Mouse (Mus musculus) splenic B cell, adult 2 months (primary cell): ENCODE data around the gene Tmem235.
"Not testable (repeated sequence)": the region's sequence is repeated elsewhere in the genome, so short reads cannot be mapped to it uniquely, and the experiment has no call there.

ENCODE experiments used
- DNase-seq: peaks from one replicate; pipeline ENCODE4 v3.0.0-alpha.2; 2011; ENCODE audit warnings: low read depth, low spot score
- H3K27me3 ChIP-seq: 2 replicates; pipeline ENCODE4 v1.6.1; 2012; ENCODE audit warnings: mild to moderate bottlenecking, low read length, moderate library complexity, mixed read lengths; ENCODE audit not compliant: control insufficient read depth, poor library complexity, insufficient read depth, severe bottlenecking
- H3K36me3 ChIP-seq: 2 replicates; pipeline ENCODE4 v1.6.1; 2012; ENCODE audit warnings: mild to moderate bottlenecking, low read length, moderate library complexity, mixed read lengths; ENCODE audit not compliant: control insufficient read depth, poor library complexity, insufficient read depth, severe bottlenecking

Tmem235 gene

GRCm38 (mm10) chr11:117827386-117827785 lies 33.2 kb upstream of the Tmem235 start:
- DNase-seq = no peak
- no peaks in the 10 kb centered on the region for H3K36me3 ChIP-seq
- no peaks in the 10 kb centered on the region for H3K27me3 ChIP-seq

DNA sequence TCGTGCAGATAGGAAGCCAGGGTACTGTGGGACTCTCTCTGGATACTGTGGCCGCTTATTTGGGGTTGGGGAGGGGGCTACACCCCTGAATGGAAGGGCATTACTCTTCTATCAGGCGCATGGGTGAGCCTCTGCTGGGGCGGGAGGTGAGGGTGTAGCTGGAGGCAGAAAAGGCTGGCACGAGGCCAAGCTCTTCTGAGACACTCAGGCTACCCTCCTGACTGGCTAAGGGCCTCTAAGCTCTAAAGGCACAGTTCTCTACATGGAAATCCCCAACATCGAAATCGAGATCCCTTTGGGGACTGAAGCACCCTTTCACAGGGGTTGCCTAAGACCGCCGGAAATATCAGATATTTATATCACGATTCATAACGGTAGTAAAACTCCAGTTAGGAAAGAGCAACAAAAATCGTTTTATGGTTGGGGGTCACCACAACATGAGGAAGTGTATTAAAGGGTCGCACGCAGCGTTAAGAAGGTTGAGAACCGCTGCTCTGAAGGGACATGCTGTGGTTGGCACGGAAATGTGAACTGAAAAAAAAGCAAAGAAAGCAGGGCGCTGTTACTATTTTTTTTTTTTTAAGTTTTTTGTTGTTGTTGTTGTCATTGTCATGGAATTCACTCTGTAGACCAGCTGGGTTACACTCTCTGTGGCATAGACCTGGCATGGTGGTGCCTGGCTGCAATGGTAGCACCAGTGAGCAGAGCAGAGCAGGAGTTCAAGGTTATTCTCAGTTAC lies 32.2 kb upstream of the Tmem235 start:
- DNase-seq = peak; percentile 92
- H3K27me3 ChIP-seq = no peaks in the 10 kb centered on the region
- H3K36me3 ChIP-seq = no peaks in the 10 kb centered on the region

- no peak for DNase-seq
- H3K27me3 ChIP-seq = no peaks in the 10 kb centered on the region
- no peaks in the 10 kb centered on the region for H3K36me3 ChIP-seq
These were observed 31.5 kb upstream of the Tmem235 start for GRCm38 (mm10) chr11:117828888-117829604.

DNA sequence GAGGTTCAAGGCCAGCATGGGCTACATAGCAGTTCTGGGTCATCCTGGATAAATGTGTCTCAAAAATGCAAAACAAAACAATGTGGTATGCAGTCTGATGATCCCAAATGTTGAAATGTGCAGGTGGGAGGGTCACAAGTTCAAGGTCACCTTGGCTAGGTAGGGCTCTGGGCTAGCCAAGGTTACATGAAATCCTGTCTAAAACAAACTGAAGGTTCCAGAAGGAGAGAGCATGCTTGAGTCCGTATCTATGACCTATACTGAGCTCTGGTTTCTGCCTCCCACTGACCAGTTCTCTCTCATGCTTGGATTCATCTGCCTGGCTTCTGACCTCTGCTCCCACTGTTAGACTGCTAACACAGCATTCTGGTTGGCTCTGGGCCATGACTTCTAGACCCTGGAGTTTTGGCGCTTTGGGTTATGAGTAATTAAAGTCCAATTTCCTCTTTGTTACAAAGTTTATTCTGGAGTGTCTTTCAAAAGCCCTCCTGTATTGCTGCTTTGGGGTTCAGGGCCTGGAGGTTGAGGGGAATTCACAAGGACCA lies 30.8 kb upstream of the Tmem235 start:
- no peak for DNase-seq
- Histone ChIP-seq H3K27me3 (no peaks in the 10 kb centered on the region), H3K36me3 (no peaks in the 10 kb centered on the region)

GRCm38 (mm10) chr11:117830401-117830800 lies 30.2 kb upstream of the Tmem235 start:
- Histone ChIP-seq H3K27me3 (no peaks in the 10 kb centered on the region), H3K36me3 (peaks cover 2% of the 10 kb centered on the region; the same call in 1 of the 2 replicates)
- no peak for DNase-seq

DNA sequence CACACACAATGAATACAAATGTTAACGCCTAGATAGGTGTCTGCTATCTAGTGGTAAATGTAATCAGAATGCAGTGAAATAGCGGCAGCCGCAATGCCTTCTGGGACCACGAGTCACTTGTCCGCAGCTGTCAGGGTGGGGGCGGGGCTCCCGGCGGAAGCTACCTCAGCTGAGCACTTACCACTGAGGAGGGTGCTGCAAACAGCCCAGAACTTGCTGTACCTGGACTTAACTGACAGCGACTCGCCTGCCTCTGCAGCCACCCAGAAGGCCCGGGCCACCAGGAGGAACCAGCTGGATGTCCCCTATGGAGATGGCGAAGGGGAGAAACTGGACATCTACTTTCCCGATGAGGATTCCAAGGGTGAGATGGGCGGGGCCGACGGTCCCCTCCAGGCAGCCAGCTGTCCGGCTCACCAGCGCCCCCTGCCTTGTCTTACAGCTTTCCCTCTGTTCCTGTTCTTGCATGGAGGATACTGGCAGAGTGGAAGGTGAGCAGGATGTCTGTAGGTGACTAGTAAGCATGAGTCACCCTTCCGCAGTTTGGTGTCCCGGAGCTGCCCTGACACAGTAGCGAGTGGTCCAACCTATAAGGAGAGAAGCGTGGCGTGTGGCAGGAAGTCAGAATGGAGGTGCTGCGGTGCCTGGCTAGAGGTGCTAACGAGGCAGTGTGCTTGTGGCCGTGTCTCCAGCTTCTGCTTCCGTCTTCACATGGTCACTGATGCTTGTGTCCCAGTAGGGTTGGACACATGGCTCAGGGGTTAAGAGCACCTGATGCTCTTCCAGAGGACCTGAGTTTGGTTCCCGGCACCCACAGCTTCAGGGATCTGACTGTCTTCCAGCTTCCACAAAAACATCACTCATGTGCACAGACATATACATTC lies 28.2 kb upstream of the Tmem235 start:
- no peaks in the 10 kb centered on the region for H3K27me3 ChIP-seq
- peak; percentile 96 for DNase-seq

DNA sequence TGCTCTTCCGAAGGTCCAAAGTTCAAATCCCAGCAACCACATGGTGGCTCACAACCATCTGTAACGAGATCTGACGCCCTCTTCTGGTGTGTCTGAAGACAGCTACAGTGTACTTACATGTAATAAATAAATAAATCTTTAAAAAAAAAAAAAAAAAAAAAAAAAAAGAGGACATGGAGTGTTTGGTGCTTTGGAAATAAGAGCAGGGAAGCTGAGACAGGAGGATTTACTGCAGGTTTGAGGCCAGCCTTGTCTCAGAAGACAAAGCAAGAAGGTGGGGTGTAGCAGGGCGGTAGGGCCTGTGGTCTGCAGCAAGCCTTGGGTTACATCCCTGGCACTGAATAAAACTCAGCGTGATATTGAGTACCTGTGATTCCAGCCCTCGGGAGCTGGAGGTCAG lies 27.0 kb upstream of the Tmem235 start:
- H3K27me3 ChIP-seq, DNase-seq, H3K36me3 ChIP-seq: not testable (repeated sequence)

More for the DNA sequence above, 28.2 kb upstream of the Tmem235 start:
- peaks cover 2% of the 10 kb centered on the region for H3K36me3 ChIP-seq

- H3K27me3 ChIP-seq = no peaks in the 10 kb centered on the region
- DNase-seq = no peak
- H3K36me3 ChIP-seq = peaks cover 2% of the 10 kb centered on the region
These were observed 26.5 kb upstream of the Tmem235 start for GRCm38 (mm10) chr11:117834086-117834485.

DNA sequence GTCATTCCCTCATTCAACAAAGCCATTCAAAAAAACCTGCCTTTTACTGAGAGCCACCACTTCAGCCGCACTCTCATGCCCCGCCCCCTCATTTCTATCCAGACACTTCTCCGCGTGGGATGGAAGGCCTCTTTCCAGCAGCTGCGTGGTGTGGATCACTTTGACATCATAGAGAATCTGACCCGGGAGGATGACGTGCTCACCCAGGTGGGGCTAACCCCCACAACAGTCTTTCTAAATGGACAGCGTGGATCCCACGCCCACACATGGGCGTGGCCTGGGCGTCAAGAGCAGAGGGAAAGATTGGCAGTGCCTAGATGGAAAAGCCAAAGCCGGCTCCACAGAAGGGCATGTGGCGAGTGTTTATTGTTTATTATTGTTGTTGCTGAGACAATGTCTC lies 24.2 kb upstream of the Tmem235 start:
- H3K36me3 ChIP-seq = peaks cover 2% of the 10 kb centered on the region
- no peak for DNase-seq
- H3K27me3 ChIP-seq = no peaks in the 10 kb centered on the region

GRCm38 (mm10) chr11:117838572-117838971 lies 22.0 kb upstream of the Tmem235 start:
- Histone ChIP-seq H3K27me3 (no peaks in the 10 kb centered on the region), H3K36me3 (peaks cover 2% of the 10 kb centered on the region)
- DNase-seq = no peak

DNA sequence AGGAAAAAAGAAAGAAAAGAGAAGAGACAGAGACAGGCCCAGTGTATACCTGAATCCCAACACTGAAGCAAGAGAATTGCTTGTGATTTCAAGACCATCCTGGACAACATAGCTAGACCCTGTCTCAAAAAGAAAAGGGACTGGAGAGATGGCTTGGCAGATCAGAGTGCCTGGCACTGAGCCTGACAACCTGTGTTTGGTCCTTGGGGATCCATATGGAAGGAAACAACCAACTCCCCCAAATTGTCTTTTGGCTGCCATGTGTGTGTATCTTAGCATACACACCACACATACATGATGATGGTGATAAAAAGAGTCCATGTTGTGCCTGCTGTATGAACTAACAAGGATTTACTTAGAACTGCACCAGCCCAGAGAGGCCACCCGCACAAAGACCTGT lies 21.5 kb upstream of the Tmem235 start:
- Histone ChIP-seq H3K36me3 (peaks cover 2% of the 10 kb centered on the region), H3K27me3 (no peaks in the 10 kb centered on the region)
- no peak for DNase-seq

DNA sequence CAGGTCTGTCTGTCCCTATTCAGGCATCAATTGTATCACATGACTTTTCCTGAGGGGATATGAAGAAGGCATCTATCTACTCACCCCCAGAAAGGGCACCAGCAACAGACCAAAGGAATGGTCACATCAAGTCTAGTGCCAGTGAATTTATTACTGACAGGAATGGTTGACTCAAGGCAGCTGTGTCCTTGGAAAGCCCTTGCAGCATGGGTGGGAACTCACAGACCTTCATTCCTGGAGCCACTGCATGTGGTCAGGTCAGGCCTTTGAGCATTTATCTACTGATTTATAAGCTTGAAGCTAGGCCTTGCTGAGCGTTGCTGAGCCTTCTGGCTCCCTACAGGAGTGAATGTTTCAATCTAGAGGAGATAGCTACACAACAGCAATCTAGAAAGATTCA lies 19.6 kb upstream of the Tmem235 start:
- Histone ChIP-seq H3K27me3 (no peaks in the 10 kb centered on the region), H3K36me3 (no peaks in the 10 kb centered on the region; the same call in 1 of the 2 replicates)
- no peak for DNase-seq

GRCm38 (mm10) chr11:117843434-117843833 lies 17.1 kb upstream of the Tmem235 start:
- Histone ChIP-seq H3K36me3 (no peaks in the 10 kb centered on the region), H3K27me3 (no peaks in the 10 kb centered on the region)
- no peak for DNase-seq

DNA sequence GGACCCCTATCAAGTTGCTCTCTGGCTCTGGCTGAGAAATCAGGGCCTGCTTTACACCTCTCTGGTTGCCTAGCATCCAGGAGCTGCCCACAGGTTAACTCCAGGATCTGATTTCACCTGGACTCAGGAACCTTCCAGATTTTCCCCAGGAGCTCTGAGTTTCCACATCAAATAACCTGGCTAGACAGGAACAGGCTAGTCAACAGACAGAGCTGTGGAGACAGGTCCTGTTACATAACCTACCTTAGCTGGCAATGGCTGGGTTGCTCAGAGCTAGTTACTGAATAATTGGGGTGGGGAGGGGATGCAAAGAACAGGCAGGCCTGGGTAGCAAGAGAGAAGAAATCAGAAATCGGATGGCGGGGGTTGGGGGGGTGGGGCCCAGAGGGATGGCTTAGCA lies 15.6 kb upstream of the Tmem235 start:
- Histone ChIP-seq H3K36me3 (no peaks in the 10 kb centered on the region), H3K27me3 (no peaks in the 10 kb centered on the region)
- DNase-seq = no peak
